Mouse (Mus musculus) urinary bladder, adult 18-20 months (tissue): ENCODE data around the gene Gm10663.
A peak's percentile ranks its signal among the peaks of the same experiment; 100 is the strongest.

Experiments
- DNase-seq, 2 experiments: peaks; one replicate each; pipeline ENCODE4 v3.0.0; 2022; ENCODE audit warnings: low spot score in 2 of 2, mixed read lengths in 2 of 2

Gene Gm10663

DNA sequence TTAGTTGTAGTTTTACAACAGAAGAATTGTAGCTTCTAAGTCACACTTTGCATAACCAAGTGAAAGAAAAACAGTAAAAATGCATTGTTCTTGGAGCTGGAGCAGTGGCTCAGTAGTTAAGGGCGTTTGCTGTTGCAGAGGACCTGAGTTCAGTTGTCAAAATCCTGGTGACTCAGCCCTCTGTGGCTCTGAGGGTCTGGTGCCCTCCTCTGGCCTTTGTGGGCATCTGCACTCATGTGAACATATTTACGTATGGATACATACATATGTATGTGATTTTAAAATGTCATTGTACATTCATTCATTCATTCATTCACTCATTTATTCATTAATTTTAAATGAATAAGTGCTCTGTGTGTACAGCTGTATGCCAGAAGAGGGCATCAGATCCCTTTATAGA, 10.8 kb downstream of the Gm10663 start:
- DNase-seq, result no peak

DNA sequence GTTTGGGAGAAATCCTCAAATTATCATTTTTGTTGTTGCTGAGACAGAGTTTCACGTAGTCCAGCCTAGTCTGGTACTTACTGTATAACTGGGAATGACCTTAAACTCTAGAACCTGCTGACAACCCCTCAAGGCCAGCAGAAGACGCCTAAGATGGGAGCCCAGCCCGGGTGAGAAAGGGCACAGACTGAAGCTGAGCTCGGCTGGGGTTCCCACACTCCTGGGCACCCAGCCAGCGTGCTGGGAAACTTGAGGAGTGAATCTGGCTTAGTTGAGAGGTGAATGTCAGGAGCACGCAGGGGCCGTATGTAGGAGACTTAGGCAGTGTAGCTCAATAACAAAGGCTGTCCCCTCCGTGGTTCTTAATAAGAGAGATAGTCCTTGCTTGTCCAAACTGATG, 12.9 kb downstream of the Gm10663 start:
- DNase-seq, result no peak

DNA sequence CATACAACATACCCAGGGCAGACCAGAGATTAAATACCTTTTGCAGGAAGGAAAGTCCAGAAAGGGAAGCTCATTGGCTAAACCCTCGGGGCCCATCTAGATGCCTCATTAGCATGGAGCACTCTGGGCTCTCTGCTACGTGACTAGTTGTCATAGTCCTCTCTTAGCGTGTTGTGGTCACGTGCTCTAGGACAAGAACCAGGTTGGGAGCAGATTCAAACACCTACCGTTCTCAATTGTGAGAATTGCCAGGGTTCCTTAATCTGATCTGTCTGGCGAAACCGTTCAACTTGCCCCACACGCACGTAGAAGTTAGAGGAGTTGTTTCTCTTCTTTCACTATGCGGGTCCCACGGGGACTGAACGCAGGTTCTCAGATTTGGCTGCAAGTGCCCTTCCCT, 13.3 kb downstream of the Gm10663 start:
- DNase-seq, result no peak

- no peak for DNase-seq
Measured at GRCm38 (mm10) chr8:65089781-65090180, 14.9 kb downstream of the Gm10663 start.

GRCm38 (mm10) chr8:65097760-65098415, 23.1 kb downstream of the Gm10663 start:
- no peak for DNase-seq

GRCm38 (mm10) chr8:65099735-65100134, 24.9 kb downstream of the Gm10663 start:
- DNase-seq, result no peak

GRCm38 (mm10) chr8:65103632-65104031, 28.8 kb downstream of the Gm10663 start:
- DNase-seq, result no peak

- no peak for DNase-seq
Measured at GRCm38 (mm10) chr8:65104041-65104440, 29.2 kb downstream of the Gm10663 start.

- DNase-seq, result no peak
Measured at GRCm38 (mm10) chr8:65107936-65108718, 33.3 kb downstream of the Gm10663 start.

DNA sequence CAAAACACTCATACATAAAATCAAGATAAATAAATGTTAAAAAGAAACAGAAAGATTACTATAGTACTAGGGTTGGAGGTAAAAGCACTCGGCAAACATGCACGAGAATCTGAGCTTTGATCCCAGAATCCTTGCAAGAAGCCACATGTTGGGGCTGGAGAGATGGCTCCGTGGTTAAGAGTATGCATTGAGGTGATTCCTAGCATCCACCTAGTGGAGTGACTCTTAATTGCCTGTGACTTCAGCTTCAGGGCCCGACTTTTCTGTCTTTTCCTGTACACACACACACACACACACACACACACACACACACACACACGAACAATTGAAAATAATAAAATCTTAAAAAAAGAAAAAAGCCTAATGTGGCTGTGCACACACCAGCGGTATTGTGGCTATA, 34.1 kb downstream of the Gm10663 start:
- DNase-seq, result no peak

GRCm38 (mm10) chr8:65110285-65110691, 35.5 kb downstream of the Gm10663 start:
- peak; percentile 2 to 59 for DNase-seq

DNA sequence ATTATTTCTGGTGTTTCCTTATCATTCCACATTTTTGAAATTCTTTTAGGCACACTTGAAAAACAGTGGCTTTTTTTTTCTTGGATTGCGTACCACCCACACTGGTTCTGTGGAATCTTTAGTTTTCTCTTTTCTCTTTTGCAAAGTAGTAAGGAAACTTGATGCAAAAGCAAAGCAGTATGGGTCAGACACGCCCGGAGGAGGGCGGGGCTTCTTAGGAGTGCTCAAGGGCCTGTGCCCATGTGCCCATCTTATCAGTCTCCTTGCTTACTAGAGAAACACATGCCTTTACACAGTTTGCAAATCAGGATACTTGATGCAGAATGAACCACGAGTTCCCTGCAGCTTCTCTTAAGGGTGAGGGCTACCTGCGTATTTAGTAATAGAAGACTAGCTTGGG, 37.3 kb downstream of the Gm10663 start:
- no peak for DNase-seq

- no peak for DNase-seq
Measured at GRCm38 (mm10) chr8:65126014-65126413, 51.2 kb downstream of the Gm10663 start.

- DNase-seq, result no peak
Measured at GRCm38 (mm10) chr8:65126454-65126853, 51.6 kb downstream of the Gm10663 start.
